Mouse (Mus musculus): ENCODE measurements around the gene Ttc39d. TPM values are rescaled to one million over a fixed set of nuclear protein-coding genes. Genes with fewer than 3 reads are reported as not detected.

Gene Ttc39d
- 0.15 and 0.26 TPM in 2 replicates for polyA plus RNA-seq (2014; fragmentation: Nextera tagmentation; extraction: Ambion mirVana)

- H3K4me1 ChIP-seq (replicated peaks; ENCODE audit: control insufficient read depth, insufficient read depth, low read length): peaks cover 16% of the 10 kb centered on the region
- no peaks in the 10 kb centered on the region for H3K9me3 ChIP-seq (ENCODE audit: control insufficient read depth, low read length)
- peak; percentile 99 for DNase-seq (ENCODE audit: low spot score)
- WGBS: under 1% methylated on average over 89 of the region's 95 CpGs
- peaks cover 33% of the 10 kb centered on the region for H3K36me3 ChIP-seq (replicated peaks; ENCODE audit: control insufficient read depth, insufficient read depth)
- ATAC-seq (ENCODE audit: low FRiP score): peak; percentile 93
- peak within 1 kb of the TSS; percentile 99 for H3K9ac ChIP-seq
- H3K4me3 ChIP-seq (replicated peaks; ENCODE audit: low read length): peak within 1 kb of the TSS; percentile 91
- no peaks in the 10 kb centered on the region for H3K27me3 ChIP-seq (ENCODE audit: control insufficient read depth, insufficient read depth, low read length)
- peak within 1 kb of the TSS; percentile 100 for H3K27ac ChIP-seq
- H3K4me2 ChIP-seq (replicated peaks): peak within 1 kb of the TSS; percentile 98
Measured at GRCm38 (mm10) chr17:80206671-80207581, at the start of gene Ttc39d, which contains the start of gene Srsf7. Gene Ttc39d (plus strand): TSS chr17:80207460. Gene Srsf7 (minus strand): TSS chr17:80207307.

GRCm38 (mm10) chr17:80157489-80157888, 49.8 kb upstream of the Ttc39d start:
- Histone ChIP-seq H3K4me2 (replicated peaks) (no peak overlapping the region), H3K36me3 (replicated peaks; ENCODE audit: control insufficient read depth, insufficient read depth) (no peaks in the 10 kb centered on the region), H3K27ac (no peak overlapping the region), H3K9me3 (ENCODE audit: control insufficient read depth, low read length) (no peaks in the 10 kb centered on the region), H3K27me3 (ENCODE audit: control insufficient read depth, insufficient read depth, low read length) (no peaks in the 10 kb centered on the region), H3K4me3 (replicated peaks; ENCODE audit: low read length) (no peak overlapping the region), H3K9ac (no peak overlapping the region), H3K4me1 (replicated peaks; ENCODE audit: control insufficient read depth, insufficient read depth, low read length) (no peaks in the 10 kb centered on the region)
- no peak for DNase-seq (ENCODE audit: low spot score)
- ATAC-seq (ENCODE audit: low FRiP score): no peak
- 94% methylated on average over 6 of the region's 6 CpGs for WGBS

- Histone ChIP-seq H3K9me3 (ENCODE audit: control insufficient read depth, low read length) (no peaks in the 10 kb centered on the region), H3K4me2 (replicated peaks) (no peak overlapping the region), H3K27ac (no peak overlapping the region), H3K4me3 (replicated peaks; ENCODE audit: low read length) (no peak overlapping the region), H3K36me3 (replicated peaks; ENCODE audit: control insufficient read depth, insufficient read depth) (no peaks in the 10 kb centered on the region), H3K4me1 (replicated peaks; ENCODE audit: control insufficient read depth, insufficient read depth, low read length) (no peaks in the 10 kb centered on the region), H3K27me3 (ENCODE audit: control insufficient read depth, insufficient read depth, low read length) (no peaks in the 10 kb centered on the region), H3K9ac (no peak overlapping the region)
- WGBS: 47% methylated on average over 5 of the region's 5 CpGs
- DNase-seq (ENCODE audit: low spot score) (peak; percentile 72), ATAC-seq (ENCODE audit: low FRiP score) (peak; percentile 69; the same call in 1 of the 2 replicates)
Measured at GRCm38 (mm10) chr17:80160454-80160853, 46.8 kb upstream of the Ttc39d start.

GRCm38 (mm10) chr17:80163991-80164390, 43.3 kb upstream of the Ttc39d start:
- Histone ChIP-seq H3K27me3 (ENCODE audit: control insufficient read depth, insufficient read depth, low read length) (no peaks in the 10 kb centered on the region), H3K9me3 (ENCODE audit: control insufficient read depth, low read length) (no peaks in the 10 kb centered on the region), H3K9ac (no peak overlapping the region), H3K36me3 (replicated peaks; ENCODE audit: control insufficient read depth, insufficient read depth) (no peaks in the 10 kb centered on the region), H3K27ac (no peak overlapping the region), H3K4me1 (replicated peaks; ENCODE audit: control insufficient read depth, insufficient read depth, low read length) (peaks cover 12% of the 10 kb centered on the region), H3K4me3 (replicated peaks; ENCODE audit: low read length) (no peak overlapping the region), H3K4me2 (replicated peaks) (no peak overlapping the region)
- no peak for ATAC-seq (ENCODE audit: low FRiP score)
- 88% methylated on average over 8 of the region's 8 CpGs for WGBS
- no peak for DNase-seq (ENCODE audit: low spot score)

GRCm38 (mm10) chr17:80165741-80166140, 41.5 kb upstream of the Ttc39d start:
- 77% methylated on average over 6 of the region's 6 CpGs for WGBS
- ATAC-seq (ENCODE audit: low FRiP score): no peak
- no peaks in the 10 kb centered on the region for H3K27me3 ChIP-seq (ENCODE audit: control insufficient read depth, insufficient read depth, low read length)
- peak; percentile 41 for DNase-seq (ENCODE audit: low spot score)
- no peak overlapping the region for H3K4me3 ChIP-seq (replicated peaks; ENCODE audit: low read length)
- H3K4me2 ChIP-seq (replicated peaks): no peak overlapping the region
- no peaks in the 10 kb centered on the region for H3K36me3 ChIP-seq (replicated peaks; ENCODE audit: control insufficient read depth, insufficient read depth)
- H3K9ac ChIP-seq: no peak overlapping the region
- H3K27ac ChIP-seq: no peak overlapping the region
- H3K4me1 ChIP-seq (replicated peaks; ENCODE audit: control insufficient read depth, insufficient read depth, low read length): peaks cover 15% of the 10 kb centered on the region
- H3K9me3 ChIP-seq (ENCODE audit: control insufficient read depth, low read length): no peaks in the 10 kb centered on the region

GRCm38 (mm10) chr17:80166346-80166745, 40.9 kb upstream of the Ttc39d start:
- Histone ChIP-seq H3K27me3 (ENCODE audit: control insufficient read depth, insufficient read depth, low read length) (no peaks in the 10 kb centered on the region), H3K9me3 (ENCODE audit: control insufficient read depth, low read length) (no peaks in the 10 kb centered on the region), H3K4me2 (replicated peaks) (no peak overlapping the region), H3K27ac (no peak overlapping the region), H3K9ac (no peak overlapping the region), H3K36me3 (replicated peaks; ENCODE audit: control insufficient read depth, insufficient read depth) (no peaks in the 10 kb centered on the region), H3K4me1 (replicated peaks; ENCODE audit: control insufficient read depth, insufficient read depth, low read length) (peaks cover 15% of the 10 kb centered on the region), H3K4me3 (replicated peaks; ENCODE audit: low read length) (no peak overlapping the region)
- 87% methylated on average over 6 of the region's 6 CpGs for WGBS
- DNase-seq (ENCODE audit: low spot score) (no peak), ATAC-seq (ENCODE audit: low FRiP score) (no peak)

- H3K4me3 ChIP-seq (replicated peaks; ENCODE audit: low read length): no peak overlapping the region
- no peaks in the 10 kb centered on the region for H3K27me3 ChIP-seq (ENCODE audit: control insufficient read depth, insufficient read depth, low read length)
- H3K4me1 ChIP-seq (replicated peaks; ENCODE audit: control insufficient read depth, insufficient read depth, low read length): peaks cover 15% of the 10 kb centered on the region
- no peak for ATAC-seq (ENCODE audit: low FRiP score)
- no peak overlapping the region for H3K4me2 ChIP-seq (replicated peaks)
- H3K9me3 ChIP-seq (ENCODE audit: control insufficient read depth, low read length): no peaks in the 10 kb centered on the region
- H3K27ac ChIP-seq: no peak overlapping the region
- 55% methylated on average over 4 of the region's 4 CpGs for WGBS
- DNase-seq (ENCODE audit: low spot score): no peak
- no peak overlapping the region for H3K9ac ChIP-seq
- no peaks in the 10 kb centered on the region for H3K36me3 ChIP-seq (replicated peaks; ENCODE audit: control insufficient read depth, insufficient read depth)
Measured at GRCm38 (mm10) chr17:80167436-80167835, 39.8 kb upstream of the Ttc39d start.

GRCm38 (mm10) chr17:80167851-80168251, 39.4 kb upstream of the Ttc39d start:
- H3K36me3 ChIP-seq (replicated peaks; ENCODE audit: control insufficient read depth, insufficient read depth): no peaks in the 10 kb centered on the region
- peak overlapping the region; percentile 82 for H3K27ac ChIP-seq
- peaks cover 15% of the 10 kb centered on the region for H3K4me1 ChIP-seq (replicated peaks; ENCODE audit: control insufficient read depth, insufficient read depth, low read length)
- WGBS: 51% methylated on average over 7 of the region's 7 CpGs
- no peak overlapping the region for H3K4me3 ChIP-seq (replicated peaks; ENCODE audit: low read length)
- DNase-seq (ENCODE audit: low spot score) (no peak), ATAC-seq (ENCODE audit: low FRiP score) (peak; percentile 46)
- no peak overlapping the region for H3K9ac ChIP-seq
- no peaks in the 10 kb centered on the region for H3K27me3 ChIP-seq (ENCODE audit: control insufficient read depth, insufficient read depth, low read length)
- H3K9me3 ChIP-seq (ENCODE audit: control insufficient read depth, low read length): no peaks in the 10 kb centered on the region
- H3K4me2 ChIP-seq (replicated peaks): peak overlapping the region; percentile 43

GRCm38 (mm10) chr17:80168425-80169182, 38.7 kb upstream of the Ttc39d start:
- H3K9me3 ChIP-seq (ENCODE audit: control insufficient read depth, low read length): no peaks in the 10 kb centered on the region
- peak overlapping the region; percentile 43 for H3K4me2 ChIP-seq (replicated peaks)
- H3K4me1 ChIP-seq (replicated peaks; ENCODE audit: control insufficient read depth, insufficient read depth, low read length): peaks cover 15% of the 10 kb centered on the region
- DNase-seq (ENCODE audit: low spot score): peak; percentile 66
- peak overlapping the region; percentile 82 for H3K27ac ChIP-seq
- H3K27me3 ChIP-seq (ENCODE audit: control insufficient read depth, insufficient read depth, low read length): no peaks in the 10 kb centered on the region
- peak; percentile 78 for ATAC-seq (ENCODE audit: low FRiP score)
- H3K36me3 ChIP-seq (replicated peaks; ENCODE audit: control insufficient read depth, insufficient read depth): no peaks in the 10 kb centered on the region
- peak overlapping the region; percentile 10 for H3K4me3 ChIP-seq (replicated peaks; ENCODE audit: low read length)
- WGBS: 20% methylated on average over 16 of the region's 16 CpGs
- peak overlapping the region; percentile 35; the same call in 1 of the 2 replicates for H3K9ac ChIP-seq

Data from hindbrain, embryonic 14.5 days (tissue).